Mouse (Mus musculus): Measurements from ENCODE around the gene Myo6. TPM values are rescaled to one million over a fixed set of nuclear protein-coding genes. Genes with fewer than 3 reads are reported as not detected.
A peak's percentile ranks its signal among the peaks of the same experiment; 100 is the strongest.

The Myo6 gene
- polyA plus RNA-seq, 1 experiment from 2014 or later: 60.8 TPM

DNA sequence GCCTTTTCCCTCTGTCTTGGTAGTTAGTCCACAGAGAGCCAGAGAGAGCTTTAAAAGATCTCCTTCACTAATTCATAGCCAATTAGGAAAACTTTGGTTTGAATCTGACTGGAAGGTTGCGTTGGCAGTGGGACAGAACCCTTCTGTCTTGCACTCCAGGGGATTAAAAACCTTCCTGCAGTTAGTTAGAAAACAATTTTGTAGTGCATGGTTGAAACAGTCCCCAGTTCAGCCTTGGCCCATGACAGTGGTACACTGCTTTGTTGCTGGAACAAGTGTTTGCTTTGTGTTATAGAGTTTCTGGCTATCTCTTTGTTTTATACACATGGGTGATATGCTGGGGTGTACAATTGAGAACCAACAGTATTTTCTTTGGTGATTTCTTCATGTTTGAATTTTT lies 176.1 kb downstream of the Myo6 start:
- Histone ChIP-seq H3K4me1 (ENCODE audit: control insufficient read depth, insufficient read depth, low read length) (no peaks in the 10 kb centered on the region), H3K27ac (ENCODE audit: low read depth, low read length) (no peak overlapping the region), H3K9me3 (ENCODE audit: control insufficient read depth, low read length) (no peaks in the 10 kb centered on the region), H3K36me3 (ENCODE audit: control insufficient read depth, insufficient read depth, low read length) (no peaks in the 10 kb centered on the region), H3K4me3 (ENCODE audit: low read length) (no peak overlapping the region), H3K27me3 (ENCODE audit: control insufficient read depth, insufficient read depth, low read length) (no peaks in the 10 kb centered on the region), H3K9ac (ENCODE audit: low read depth, low read length) (no peak overlapping the region), H3K4me2 (replicated peaks; ENCODE audit: low read depth, low read length) (no peak overlapping the region)
- ATAC-seq (ENCODE audit: low FRiP score, low TSS enrichment): no peak
- WGBS: 87% methylated on average over 1 of the region's 1 CpGs

- 94% methylated on average over 16 of the region's 16 CpGs for WGBS
- H3K9me3 ChIP-seq (ENCODE audit: control insufficient read depth, low read length): no peaks in the 10 kb centered on the region
- H3K4me1 ChIP-seq (ENCODE audit: control insufficient read depth, insufficient read depth, low read length): no peaks in the 10 kb centered on the region
- ATAC-seq (ENCODE audit: low FRiP score, low TSS enrichment): no peak
- no peaks in the 10 kb centered on the region for H3K27me3 ChIP-seq (ENCODE audit: control insufficient read depth, insufficient read depth, low read length)
- no peak overlapping the region for H3K4me3 ChIP-seq (ENCODE audit: low read length)
- no peak overlapping the region for H3K9ac ChIP-seq (ENCODE audit: low read depth, low read length)
- H3K36me3 ChIP-seq (ENCODE audit: control insufficient read depth, insufficient read depth, low read length): no peaks in the 10 kb centered on the region
- no peak overlapping the region for H3K27ac ChIP-seq (ENCODE audit: low read depth, low read length)
- H3K4me2 ChIP-seq (replicated peaks; ENCODE audit: low read depth, low read length): no peak overlapping the region
Measured at GRCm38 (mm10) chr9:80341756-80342155, 176.9 kb downstream of the Myo6 start.

- Histone ChIP-seq H3K4me1 (ENCODE audit: control insufficient read depth, insufficient read depth, low read length) (no peaks in the 10 kb centered on the region), H3K9ac (ENCODE audit: low read depth, low read length) (no peak overlapping the region), H3K27ac (ENCODE audit: low read depth, low read length) (no peak overlapping the region), H3K27me3 (ENCODE audit: control insufficient read depth, insufficient read depth, low read length) (no peaks in the 10 kb centered on the region), H3K36me3 (ENCODE audit: control insufficient read depth, insufficient read depth, low read length) (no peaks in the 10 kb centered on the region), H3K4me3 (ENCODE audit: low read length) (no peak overlapping the region), H3K4me2 (replicated peaks; ENCODE audit: low read depth, low read length) (no peak overlapping the region), H3K9me3 (ENCODE audit: control insufficient read depth, low read length) (no peaks in the 10 kb centered on the region)
- ATAC-seq (ENCODE audit: low FRiP score, low TSS enrichment): no peak
- 88% methylated on average over 6 of the region's 6 CpGs for WGBS
Measured at GRCm38 (mm10) chr9:80342520-80342919, 177.7 kb downstream of the Myo6 start.

GRCm38 (mm10) chr9:80344451-80345000 lies 179.7 kb downstream of the Myo6 start:
- H3K27me3 ChIP-seq (ENCODE audit: control insufficient read depth, insufficient read depth, low read length): no peaks in the 10 kb centered on the region
- H3K4me3 ChIP-seq (ENCODE audit: low read length): no peak overlapping the region
- H3K27ac ChIP-seq (ENCODE audit: low read depth, low read length): no peak overlapping the region
- H3K9me3 ChIP-seq (ENCODE audit: control insufficient read depth, low read length): no peaks in the 10 kb centered on the region
- no peak overlapping the region for H3K4me2 ChIP-seq (replicated peaks; ENCODE audit: low read depth, low read length)
- 89% methylated on average over 6 of the region's 6 CpGs for WGBS
- ATAC-seq (ENCODE audit: low FRiP score, low TSS enrichment): no peak
- no peaks in the 10 kb centered on the region for H3K4me1 ChIP-seq (ENCODE audit: control insufficient read depth, insufficient read depth, low read length)
- no peaks in the 10 kb centered on the region for H3K36me3 ChIP-seq (ENCODE audit: control insufficient read depth, insufficient read depth, low read length)
- no peak overlapping the region for H3K9ac ChIP-seq (ENCODE audit: low read depth, low read length)

GRCm38 (mm10) chr9:80351295-80351677 lies 186.5 kb downstream of the Myo6 start:
- H3K9ac ChIP-seq (ENCODE audit: low read depth, low read length): no peak overlapping the region

GRCm38 (mm10) chr9:80351678-80352331 lies 187.0 kb downstream of the Myo6 start:
- Histone ChIP-seq H3K9ac (ENCODE audit: low read depth, low read length) (no peak overlapping the region), H3K27ac (ENCODE audit: low read depth, low read length) (no peak overlapping the region), H3K9me3 (ENCODE audit: control insufficient read depth, low read length) (no peaks in the 10 kb centered on the region; the same call in 1 of the 2 replicates), H3K4me3 (ENCODE audit: low read length) (no peak overlapping the region), H3K27me3 (ENCODE audit: control insufficient read depth, insufficient read depth, low read length) (no peaks in the 10 kb centered on the region; the same call in 1 of the 2 replicates), H3K36me3 (ENCODE audit: control insufficient read depth, insufficient read depth, low read length) (no peaks in the 10 kb centered on the region), H3K4me1 (ENCODE audit: control insufficient read depth, insufficient read depth, low read length) (no peaks in the 10 kb centered on the region), H3K4me2 (replicated peaks; ENCODE audit: low read depth, low read length) (peak overlapping the region; percentile 2; the same call in 1 of the 2 replicates)
- WGBS: 42% methylated on average over 20 of the region's 20 CpGs
- no peak for ATAC-seq (ENCODE audit: low FRiP score, low TSS enrichment)

More at GRCm38 (mm10) chr9:80351295-80351677, 186.5 kb downstream of the Myo6 start:
- H3K4me2 ChIP-seq (replicated peaks; ENCODE audit: low read depth, low read length): no peak overlapping the region; the same call in 1 of the 2 replicates
- H3K36me3 ChIP-seq (ENCODE audit: control insufficient read depth, insufficient read depth, low read length): no peaks in the 10 kb centered on the region
- no peaks in the 10 kb centered on the region; the same call in 1 of the 2 replicates for H3K9me3 ChIP-seq (ENCODE audit: control insufficient read depth, low read length)
- no peak overlapping the region for H3K4me3 ChIP-seq (ENCODE audit: low read length)
- no peak for ATAC-seq (ENCODE audit: low FRiP score, low TSS enrichment)
- WGBS: 69% methylated on average over 7 of the region's 7 CpGs
- H3K4me1 ChIP-seq (ENCODE audit: control insufficient read depth, insufficient read depth, low read length): no peaks in the 10 kb centered on the region
- no peaks in the 10 kb centered on the region; the same call in 1 of the 2 replicates for H3K27me3 ChIP-seq (ENCODE audit: control insufficient read depth, insufficient read depth, low read length)
- no peak overlapping the region for H3K27ac ChIP-seq (ENCODE audit: low read depth, low read length)

DNA sequence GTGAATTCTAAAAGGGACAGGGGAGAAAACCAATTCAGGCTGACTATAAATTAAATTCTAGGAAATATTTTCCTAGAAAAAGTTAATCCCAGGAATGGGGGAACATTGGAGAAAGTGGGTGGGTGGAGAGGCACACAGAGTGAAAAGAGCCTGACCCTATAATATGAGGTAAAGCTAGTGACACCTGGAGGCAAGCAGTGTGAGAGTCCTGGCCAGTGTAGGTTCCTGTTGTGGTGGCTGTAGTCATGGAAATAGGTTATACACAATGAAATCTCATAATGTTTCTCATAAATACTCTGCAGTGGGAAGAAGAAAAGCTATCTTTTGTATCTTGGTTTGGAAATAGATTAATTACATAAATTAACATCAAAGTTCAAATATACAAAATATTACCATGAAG lies 195.2 kb downstream of the Myo6 start:
- Histone ChIP-seq H3K4me2 (replicated peaks; ENCODE audit: low read depth, low read length) (no peak overlapping the region), H3K27me3 (ENCODE audit: control insufficient read depth, insufficient read depth, low read length) (no peaks in the 10 kb centered on the region), H3K27ac (ENCODE audit: low read depth, low read length) (no peak overlapping the region), H3K4me1 (ENCODE audit: control insufficient read depth, insufficient read depth, low read length) (no peaks in the 10 kb centered on the region), H3K36me3 (ENCODE audit: control insufficient read depth, insufficient read depth, low read length) (no peaks in the 10 kb centered on the region), H3K9ac (ENCODE audit: low read depth, low read length) (no peak overlapping the region), H3K9me3 (ENCODE audit: control insufficient read depth, low read length) (no peaks in the 10 kb centered on the region), H3K4me3 (ENCODE audit: low read length) (no peak overlapping the region)
- no peak for ATAC-seq (ENCODE audit: low FRiP score, low TSS enrichment)

Other genes with a start within 250 kb of the Myo6 start
- gene Filip1, start 152.2 kb upstream of the Myo6 start, polyA plus RNA-seq (2014; fragmentation: Nextera tagmentation; extraction: Ambion mirVana): 1.9 and 4.5 TPM in 2 replicates
- gene Senp6, start 98.1 kb upstream of the Myo6 start, polyA plus RNA-seq (2014; fragmentation: Nextera tagmentation; extraction: Ambion mirVana): 73.5 and 82.3 TPM in 2 replicates